Mouse (Mus musculus): ENCODE data around the gene Ncf2.
A peak's percentile ranks its signal among the peaks of the same experiment; 100 is the strongest.

Gene Ncf2

DNA sequence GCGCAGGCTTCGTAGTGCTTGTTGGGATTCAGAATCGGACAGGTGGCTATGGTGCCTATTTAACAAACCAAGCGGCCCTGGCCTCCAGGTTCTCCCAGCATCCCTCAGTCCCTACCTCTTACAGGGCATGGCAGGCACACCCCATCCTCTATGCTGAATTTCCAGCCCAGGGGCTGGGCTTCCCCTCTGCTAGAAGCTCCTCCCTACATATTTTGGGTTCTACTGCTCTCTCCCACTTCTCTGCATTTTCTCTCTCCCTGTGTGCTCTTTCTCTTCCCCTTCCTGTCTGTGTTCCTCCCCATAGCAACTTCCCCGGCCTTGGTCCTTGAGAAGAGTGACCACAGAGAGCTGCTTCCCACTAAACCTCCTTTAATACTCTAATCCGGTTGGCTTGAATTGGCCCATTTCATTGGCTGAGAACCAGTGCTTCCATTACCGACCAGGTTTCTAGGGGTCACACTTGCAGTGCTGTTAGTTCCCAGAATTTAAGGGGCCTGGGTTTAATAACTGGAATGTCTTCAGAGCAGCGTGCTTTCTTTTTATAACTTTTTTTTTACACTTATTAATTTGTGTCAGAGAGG is 3.2 kb upstream of the Ncf2 start:
- no peak for DNase-seq (ENCODE audit: low spot score)

DNA sequence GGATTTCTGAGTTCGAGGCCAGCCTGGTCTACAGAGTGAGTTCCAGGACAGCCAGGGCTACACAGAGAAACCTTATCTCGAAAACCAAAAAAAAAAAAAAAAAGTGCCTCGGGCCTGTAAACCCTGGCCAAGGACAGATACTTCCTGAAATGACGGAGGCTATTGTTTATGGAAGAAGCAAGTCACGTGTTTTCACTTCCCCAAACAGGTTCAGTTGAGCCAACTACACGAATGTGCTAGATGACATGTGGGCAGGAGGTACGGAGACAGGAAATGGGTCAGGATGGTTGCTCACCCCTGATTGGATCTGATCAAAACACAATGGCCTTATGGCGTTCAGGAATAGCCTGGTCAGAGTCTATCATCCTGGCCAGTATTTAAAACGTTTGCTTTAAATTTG is 1.9 kb upstream of the Ncf2 start:
- DNase-seq (ENCODE audit: low spot score), result no peak

DNA sequence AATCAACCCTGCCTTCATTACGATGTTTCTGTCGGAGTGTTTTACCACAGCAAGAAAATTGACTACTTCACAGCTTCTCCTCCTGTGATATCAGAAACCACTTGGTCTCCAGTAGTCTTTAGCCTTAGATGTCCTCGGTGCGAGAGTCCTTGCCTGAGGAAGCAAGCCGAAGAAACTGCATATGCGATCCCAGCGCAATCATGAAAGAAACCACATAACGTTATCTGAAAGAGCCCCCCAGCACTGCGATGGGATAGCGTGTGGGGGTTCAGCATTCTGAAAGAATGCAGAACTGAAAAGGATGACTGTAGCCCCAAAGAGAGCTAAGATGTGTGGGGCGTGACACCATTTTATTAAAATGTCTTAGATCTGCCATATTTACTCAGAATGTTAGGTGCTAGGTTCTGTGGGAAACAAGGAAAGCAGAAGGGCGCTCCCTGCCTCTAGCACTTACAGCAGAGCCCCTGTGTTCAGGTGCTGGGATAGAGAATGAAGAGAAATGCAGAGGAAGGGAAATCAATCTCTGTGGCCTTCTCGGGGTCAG is 711 bp downstream of the Ncf2 start:
- no peak for DNase-seq (ENCODE audit: low spot score)

DNA sequence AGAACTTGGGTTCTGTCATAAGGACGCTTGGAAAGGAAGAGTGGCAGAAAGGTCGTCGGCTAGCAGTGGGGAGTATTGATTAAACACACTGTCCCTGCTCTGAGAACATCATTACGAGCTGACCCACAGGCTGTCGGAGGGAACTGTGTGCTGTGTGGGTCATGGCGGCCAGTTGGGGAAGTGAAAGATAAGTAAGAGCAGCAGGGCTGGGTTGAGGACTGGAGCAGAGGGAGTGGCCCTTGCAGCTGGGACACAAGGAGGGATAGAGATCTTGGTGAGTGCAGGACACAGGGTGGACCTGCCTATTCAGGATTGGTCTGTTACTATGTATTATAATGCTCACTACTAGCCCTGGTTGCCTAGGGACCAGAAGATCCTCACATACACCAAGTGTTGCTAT is 4.9 kb downstream of the Ncf2 start:
- DNase-seq (ENCODE audit: low spot score), result no peak

DNA sequence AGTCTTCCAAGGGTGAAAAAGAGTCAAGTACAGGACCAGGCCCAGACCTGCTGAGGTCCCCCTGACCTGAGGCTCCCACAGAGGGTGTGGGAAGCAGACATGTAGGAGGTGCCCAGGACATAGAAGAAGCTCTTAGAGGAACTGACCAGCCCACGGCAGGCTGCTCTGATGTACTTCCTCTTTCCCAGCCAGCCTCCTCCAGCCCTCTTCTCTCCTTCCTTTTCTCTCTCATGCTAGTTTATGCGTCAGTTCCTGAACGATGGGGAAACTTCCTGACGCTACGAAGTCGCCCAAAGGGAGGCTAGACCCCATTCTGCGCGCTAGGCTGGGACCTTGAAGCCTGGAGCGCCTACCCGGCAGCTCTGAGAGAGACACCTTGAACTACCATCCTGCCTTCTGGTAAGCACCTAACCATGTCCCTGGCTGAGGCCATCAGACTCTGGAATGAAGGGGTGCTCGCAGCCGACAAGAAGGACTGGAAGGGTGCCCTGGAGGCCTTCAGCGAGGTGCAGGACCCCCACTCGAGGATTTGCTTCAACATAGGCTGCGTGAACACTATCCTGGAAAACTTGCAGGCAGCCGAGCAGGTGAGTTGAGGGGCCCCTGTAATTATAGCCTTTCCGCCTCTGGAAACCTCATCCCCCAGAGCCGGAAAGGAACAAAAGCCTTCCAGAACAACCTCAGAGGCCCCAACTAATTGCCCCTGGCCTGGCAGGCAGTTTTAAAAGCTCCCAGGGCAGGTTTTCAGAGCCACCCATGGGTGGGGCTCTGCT is 7.8 kb downstream of the Ncf2 start:
- peak; percentile 34 for DNase-seq (ENCODE audit: low spot score)

DNA sequence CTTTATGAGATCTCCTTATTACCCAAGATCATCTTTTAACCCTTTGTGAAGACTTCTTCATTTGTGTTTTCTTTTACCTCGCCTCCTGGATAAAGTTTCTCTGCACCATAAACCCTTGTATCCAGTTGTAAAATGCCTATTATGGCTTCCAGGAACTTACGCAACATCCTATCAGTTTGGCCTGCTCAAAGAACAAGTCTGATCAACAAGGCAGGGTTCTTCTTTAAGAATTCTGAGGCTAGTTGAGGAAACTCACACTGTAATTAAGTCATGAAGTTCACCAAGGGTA is 8.3 kb downstream of the Ncf2 start:
- no peak for DNase-seq (ENCODE audit: low spot score)

DNA sequence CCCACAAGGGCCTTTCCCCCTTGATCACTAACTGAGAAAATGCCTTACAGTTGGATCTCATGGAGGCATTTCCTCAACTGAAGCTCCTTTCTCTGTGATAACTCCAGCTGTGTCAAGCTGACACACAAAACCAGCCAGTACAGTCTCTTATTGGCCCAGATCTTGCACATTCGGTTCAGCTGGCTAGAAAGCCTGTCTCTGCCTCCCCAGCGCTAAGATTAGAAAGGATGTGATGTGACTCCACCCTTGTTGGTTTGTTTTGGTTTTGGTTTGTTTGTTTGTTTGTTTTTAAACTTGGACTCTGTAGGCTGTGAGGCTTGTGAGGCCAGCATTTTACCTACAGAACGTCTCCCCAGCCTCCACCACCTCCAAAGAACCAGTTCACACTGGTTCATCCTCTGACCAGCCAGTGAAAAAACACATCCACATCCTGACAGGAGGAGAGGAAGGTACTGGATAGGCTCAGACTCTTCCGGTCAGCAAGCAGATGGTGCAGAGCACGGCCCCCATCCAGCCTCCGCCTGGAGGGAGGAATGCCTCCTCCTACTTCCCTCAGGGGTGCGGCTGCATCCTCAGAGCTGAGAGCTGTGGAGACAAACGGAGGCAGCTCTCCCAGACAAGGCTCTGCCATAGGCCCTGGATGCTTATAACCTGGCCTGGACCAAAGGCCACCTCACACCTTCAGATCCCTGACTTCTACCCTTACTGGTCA is 9.7 kb downstream of the Ncf2 start:
- DNase-seq (ENCODE audit: low spot score), result no peak

DNA sequence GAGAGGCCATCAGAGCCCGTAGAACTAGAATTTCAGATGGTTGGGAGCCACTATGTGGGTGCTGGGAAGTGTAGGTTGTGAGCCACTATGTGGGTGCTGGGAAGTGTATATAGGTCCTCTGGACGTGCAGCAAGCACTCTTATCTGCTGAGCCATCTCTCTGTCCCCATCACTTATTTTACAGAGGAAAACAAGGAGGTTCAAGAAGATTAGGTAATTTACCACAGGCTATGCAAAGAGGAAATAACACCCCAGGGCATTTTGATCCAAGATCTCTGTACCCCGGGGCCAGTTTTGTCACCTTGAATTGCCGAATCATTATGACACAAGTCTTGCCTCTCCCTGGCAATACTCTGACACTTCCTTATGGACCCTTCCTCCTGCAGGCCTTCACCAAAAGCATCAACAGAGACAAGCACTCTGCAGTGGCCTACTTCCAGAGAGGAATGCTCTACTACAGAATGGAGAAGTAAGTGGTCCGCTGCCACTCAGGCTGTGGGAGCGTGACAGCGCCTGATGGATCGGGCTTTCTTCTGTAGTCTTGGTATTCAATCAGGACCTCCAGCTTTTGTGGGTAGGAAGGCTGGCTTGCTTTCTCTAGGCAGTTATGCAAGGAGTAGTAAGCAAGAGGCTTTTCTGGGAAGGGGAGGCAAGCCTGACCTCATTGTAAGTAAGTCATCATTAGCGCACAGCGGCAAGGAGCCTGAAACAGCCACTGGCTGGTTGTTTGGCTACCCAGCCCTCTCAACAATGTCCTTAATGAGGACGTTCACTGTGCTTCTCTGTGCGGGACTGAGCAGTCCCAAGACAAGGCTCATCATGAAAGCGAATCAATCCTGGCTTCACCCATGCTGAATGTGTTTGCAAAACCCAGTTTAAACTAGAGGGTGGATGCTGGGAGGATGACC is 10.8 kb downstream of the Ncf2 start:
- no peak for DNase-seq (ENCODE audit: low spot score)

DNA sequence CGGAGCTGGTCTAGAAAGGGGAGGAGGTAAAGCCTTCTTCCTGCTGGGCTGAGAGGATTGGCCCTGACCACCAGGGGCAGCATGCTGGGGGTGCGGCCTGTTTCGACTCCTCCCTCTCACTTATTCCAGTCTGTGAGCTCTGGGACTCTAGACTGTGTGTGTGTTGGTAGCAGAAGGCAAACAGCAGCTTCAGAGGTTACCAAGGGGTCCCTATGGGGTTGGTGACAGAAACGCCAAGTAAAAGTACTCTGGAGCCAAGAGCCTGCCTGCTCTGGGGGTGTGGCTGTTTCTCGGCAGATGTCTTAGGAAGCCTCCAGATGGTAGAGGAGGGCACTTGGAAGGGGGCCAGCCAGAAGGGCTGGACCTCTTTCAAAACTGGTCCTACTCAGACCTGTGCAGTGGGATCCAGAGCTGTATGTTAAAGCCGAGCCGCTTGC is 15.3 kb downstream of the Ncf2 start:
- no peak for DNase-seq (ENCODE audit: low spot score)

DNA sequence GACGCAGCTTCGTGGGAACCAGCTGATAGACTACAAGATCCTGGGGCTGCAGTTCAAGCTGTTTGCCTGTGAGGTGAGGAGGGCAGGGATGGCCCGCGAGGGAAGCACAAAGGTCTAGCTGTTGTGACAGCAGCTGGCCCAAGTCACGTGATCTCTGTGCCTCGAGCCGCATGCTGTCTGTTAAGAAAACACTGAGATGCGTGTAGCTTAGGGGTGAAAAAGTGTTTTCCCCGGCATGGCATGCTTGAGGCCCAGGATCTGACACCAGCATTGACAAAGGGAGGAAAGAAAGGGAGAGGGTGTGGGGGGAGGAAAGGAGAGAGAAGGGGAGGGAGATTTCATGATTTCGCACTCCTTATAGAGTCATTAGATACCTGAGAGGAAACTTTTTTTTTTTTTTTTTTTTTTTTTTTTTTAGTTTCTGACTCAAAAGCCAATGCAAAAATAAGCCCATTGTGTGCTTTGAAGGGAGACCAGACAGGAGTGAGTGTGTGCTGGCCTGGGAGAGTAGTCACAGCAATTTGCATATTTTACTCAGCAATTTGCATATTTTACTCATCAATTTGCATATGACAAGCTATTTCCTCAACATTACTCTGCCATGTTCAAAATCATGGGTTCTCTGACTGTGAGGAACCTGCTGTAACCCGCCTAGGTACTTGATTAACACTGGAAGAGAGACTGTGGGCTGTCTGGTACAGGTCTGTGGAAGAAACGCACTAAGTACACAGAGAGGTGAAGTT is 17.2 kb downstream of the Ncf2 start:
- no peak for DNase-seq (ENCODE audit: low spot score)

DNA sequence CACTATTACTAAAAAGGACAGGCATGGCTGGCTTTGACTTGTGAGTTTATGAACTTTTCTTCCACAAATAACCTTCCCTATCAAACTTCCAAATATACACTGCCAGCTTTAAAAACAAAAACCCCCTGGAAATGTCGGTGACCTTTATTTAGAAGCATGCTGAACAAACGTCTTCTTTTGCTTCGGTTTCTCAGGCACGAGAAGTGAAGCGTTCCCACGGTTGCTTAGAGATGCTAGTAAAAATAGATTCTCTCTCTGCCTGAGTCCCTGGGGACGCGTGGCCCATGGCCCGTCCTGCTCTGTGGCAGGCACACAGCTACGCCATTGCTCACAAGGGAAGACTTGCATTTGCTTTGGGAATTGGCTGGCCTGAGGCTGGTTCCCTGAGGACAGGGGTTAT is 17.8 kb downstream of the Ncf2 start:
- DNase-seq (ENCODE audit: low spot score), result peak; percentile 34

DNA sequence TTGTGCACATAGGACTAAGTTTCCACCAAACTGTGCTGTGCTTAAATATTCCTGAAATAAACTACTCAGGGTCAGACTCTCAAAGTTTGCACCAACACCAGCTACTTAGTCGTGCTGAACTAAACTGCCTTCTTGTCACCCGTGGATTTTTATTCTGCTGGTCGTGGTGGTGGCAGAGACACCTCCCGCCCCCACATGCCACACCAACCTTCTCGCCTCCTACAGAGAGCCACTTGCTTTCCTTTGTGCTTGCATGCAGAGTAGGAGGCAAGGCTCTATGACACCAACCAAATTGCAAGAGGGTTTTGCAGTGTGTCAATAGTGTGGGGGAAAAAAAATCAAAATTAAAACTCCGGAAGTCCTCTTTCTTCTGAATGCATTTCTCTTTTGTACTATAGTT is 19.6 kb downstream of the Ncf2 start:
- DNase-seq (ENCODE audit: low spot score), result no peak

DNA sequence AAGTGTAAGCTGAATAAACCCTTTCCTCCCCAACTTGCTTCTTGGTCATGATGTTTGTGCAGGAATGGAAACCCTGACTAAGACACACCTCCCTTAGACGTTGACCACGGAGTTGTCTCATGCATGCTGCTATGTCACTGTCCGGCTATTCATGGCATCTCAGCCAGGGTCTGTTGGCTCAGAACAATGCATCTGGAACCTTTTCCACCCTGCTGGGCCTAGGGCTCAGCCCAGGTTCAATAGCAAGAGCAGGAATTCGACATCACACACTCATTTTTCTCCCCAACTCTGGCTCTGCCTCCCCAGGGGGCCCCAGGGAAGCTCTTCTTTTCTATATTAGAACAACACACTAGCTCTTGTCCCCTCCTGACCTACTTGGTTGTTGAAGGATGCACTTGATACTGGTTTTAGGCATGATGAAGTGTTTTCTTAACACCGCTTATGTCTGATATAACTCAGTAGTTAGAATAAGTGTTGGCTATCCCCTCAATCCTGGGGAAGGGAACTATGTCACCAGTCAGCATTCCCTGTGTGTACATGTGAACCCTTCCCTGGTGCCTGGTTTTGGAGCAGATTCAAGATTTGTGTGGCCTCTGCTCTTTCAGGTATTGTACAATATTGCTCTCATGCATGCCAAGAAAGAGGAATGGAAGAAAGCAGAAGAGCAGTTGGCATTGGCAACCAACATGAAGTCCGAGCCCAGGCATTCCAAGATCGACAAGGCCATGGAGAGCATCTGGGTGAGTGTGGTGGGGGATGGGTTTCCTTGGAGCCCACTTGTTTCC is 21.1 kb downstream of the Ncf2 start:
- DNase-seq (ENCODE audit: low spot score), result no peak

DNA sequence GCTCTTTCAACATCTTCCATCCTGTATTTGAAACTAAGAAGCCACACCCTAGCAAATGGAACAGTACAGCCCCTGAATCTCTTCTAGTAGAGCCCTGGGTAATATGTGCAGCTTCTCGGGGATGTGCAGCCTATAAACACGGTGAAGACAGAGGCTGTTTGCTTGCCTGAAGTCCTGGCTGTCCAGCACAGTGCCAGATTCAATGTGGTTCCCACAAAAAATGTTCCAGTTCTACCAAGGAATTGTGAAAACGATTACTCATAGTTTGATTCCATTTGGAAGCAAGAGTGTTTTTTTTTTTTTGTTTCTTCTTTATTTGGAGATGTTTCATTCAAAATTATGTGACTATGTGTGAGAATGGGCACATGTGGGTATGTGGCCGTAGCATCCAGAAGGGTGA is 21.8 kb downstream of the Ncf2 start:
- no peak for DNase-seq (ENCODE audit: low spot score)

DNA sequence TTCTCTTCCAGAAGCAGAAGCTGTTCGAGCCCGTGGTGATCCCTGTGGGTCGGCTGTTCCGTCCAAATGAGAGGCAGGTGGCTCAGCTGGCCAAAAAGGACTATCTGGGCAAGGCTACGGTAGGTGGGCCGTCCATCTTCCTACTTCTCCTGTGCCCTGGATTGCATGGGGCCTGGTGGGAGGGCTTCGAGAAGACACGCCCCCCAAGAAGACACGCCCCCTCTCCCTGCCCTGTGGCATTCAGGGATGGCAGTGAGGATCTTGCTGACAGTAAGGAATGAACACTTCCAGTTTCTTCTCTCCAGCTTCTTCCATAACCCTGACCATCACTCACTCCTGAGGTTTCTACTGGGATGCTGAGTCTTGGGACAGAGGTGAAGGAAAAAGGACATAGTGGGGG is 24.2 kb downstream of the Ncf2 start:
- no peak for DNase-seq (ENCODE audit: low spot score)

DNA sequence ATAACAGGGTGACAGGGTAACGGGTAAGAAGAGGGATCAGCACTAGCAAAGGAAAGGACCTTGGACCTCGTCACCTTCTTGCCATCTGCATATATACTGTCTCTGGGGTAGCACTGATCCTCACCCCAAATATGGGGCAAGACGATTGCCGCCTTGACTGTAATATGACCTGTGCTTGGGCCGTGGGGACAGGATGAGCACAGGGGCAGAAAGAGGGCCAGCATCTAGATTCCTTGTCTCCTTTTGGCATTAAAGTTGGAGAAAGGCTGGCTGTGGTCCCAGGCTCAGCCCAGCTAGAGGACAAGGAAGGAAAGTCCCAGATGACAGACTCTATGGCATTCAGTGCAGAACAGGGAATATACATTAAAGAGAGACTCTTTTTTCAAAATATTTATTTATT is 26.5 kb downstream of the Ncf2 start:
- no peak for DNase-seq (ENCODE audit: low spot score)

DNA sequence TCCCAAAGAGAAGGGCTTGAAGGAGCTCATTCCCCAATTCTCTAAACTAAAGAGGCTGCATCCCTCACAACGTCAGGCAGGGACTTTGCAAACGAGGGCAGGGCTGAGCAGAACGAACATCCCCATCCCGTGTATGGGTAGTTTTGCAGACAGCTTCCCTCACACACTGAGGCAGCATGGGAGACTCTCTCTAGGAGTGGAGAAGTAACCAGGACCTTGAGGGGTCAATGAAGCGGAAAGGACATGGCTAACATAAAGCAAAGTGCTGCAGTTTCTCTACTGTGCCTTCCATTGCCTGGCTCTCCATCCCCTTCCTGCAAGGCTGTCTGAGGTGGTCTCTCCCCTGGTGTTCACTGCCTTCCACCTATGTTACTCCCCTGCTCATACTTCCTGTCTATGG is 28.2 kb downstream of the Ncf2 start:
- no peak for DNase-seq (ENCODE audit: low spot score)

DNA sequence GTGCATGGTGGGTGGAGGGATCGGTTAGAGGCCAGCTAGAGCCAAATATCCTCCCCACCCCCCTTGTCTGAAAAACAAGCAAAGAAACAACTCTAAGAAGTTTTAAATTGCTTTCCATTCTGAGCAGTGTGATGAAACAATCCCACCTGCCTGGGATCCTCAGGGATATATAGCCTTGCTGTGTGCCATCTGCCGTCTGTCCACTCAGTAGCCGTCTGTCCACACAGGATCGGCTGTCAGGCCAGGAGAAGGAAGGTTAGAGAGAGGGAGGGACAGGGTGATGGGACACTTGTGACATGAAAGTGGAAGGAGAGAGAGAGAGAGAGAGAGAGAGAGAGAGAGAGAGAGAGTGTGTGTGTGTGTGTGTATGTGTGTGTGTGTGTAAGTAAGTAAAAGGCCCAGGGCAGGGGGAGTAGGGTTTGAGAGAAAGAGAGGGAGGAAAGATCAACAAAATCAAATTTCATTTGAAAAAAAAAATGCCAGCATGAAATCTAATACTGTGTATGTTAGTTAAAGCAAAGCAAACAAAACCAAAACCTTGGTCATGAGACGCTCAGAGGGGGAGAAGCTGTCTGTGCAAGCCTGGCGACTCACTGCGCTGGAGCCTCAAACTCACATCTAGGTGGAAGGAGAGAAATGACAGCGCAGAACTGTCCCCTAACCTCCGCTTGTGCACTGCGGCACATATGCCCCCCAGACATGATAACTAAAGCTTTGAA is 28.8 kb downstream of the Ncf2 start:
- no peak for DNase-seq (ENCODE audit: low spot score)

DNA sequence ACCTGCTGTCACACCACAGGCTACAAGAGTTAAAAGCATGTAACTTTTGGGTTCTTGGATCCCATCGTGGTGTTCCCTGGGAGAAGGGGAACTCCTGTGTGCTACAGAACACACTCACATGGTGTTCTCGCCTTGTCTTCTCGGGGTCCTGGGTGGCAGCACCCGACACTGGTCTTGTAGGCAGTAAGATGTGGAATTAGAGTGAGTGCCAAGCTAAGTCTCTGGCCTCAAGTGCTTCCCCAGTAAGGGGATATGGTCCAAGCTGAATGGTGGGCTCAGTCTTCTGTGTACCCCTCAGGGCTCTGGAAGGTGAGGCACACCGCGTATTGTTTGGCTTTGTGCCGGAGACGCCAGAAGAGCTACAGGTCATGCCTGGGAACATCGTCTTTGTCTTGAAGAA is 30.1 kb downstream of the Ncf2 start:
- DNase-seq (ENCODE audit: low spot score), result no peak

DNA sequence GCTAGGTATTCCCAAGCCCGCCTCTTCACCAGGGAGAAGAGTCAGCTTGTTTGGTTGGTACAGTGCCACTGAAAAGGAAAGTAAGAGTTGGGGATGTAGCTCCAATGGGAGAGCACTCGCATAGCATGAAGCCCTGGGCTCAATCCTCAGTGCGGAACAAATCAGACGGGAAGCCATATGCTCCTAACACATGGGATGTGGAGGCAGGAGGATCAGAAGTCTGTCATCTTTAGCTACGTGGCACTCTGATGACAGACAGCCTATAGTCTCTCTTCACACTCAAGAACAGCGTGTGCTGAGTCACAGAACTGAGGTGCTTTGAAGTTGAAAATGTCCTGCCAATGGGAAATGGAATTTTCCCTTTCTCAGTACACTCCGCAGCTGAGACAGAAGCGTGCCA is 31.0 kb downstream of the Ncf2 start:
- DNase-seq (ENCODE audit: low spot score), result no peak

Data from spleen, adult 12 weeks (tissue).